Mouse (Mus musculus): Measurements from ENCODE around the gene Rgs1. TPM values are rescaled to one million over a fixed set of nuclear protein-coding genes. Genes with fewer than 3 reads are reported as not detected.

The Rgs1 gene
- total RNA-seq (2023): 268 to 318 TPM (median 274 TPM) in 4 replicates

GRCm38 (mm10) chr1:144248923-144249322 lies at the start of gene Rgs1:
Gene Rgs1, minus strand, starts transcription at chr1:144249242.

Other genes with a start within 250 kb of the Rgs1 start
- 731 to 875 TPM (median 790 TPM) in 4 replicates for gene Rgs2, start 245.1 kb downstream of the Rgs1 start, total RNA-seq (2023)
- 0.77 to 1.6 TPM (median 1.1 TPM) in 4 replicates for gene Rgs13, start 71.9 kb downstream of the Rgs1 start, total RNA-seq (2023)

Data from B cell, adult 62 days (primary cell).